Mouse (Mus musculus) cerebellum, postnatal 25 days (tissue): ENCODE results near the gene Gm10570.

Experiments
- DNase-seq, 2 experiments: peaks; one replicate each; pipeline ENCODE4 v3.0.0; 2021; ENCODE audit warnings: mixed read lengths in 2 of 2

Gene Gm10570

DNA sequence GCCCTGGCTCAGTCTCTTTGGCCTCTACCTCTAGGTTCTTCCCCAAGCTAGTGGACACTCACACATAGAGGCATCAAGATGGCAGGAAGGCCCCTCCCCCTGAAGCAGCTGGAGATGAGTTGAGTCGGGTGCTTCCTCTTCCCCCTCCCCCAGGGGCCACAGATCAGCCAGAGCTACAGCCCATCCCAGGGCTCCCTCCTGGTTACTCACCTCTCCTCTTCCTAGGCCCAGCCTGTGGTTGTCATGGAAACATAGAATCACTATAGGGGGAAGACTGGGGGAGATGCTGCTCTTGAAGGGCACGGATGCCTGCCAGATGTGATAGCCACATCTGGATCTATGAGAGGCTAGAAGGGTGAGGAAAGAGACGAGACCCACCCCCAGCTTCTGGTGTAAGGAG is 3.7 kb downstream of the Gm10570 start:
- DNase-seq: no peak

DNA sequence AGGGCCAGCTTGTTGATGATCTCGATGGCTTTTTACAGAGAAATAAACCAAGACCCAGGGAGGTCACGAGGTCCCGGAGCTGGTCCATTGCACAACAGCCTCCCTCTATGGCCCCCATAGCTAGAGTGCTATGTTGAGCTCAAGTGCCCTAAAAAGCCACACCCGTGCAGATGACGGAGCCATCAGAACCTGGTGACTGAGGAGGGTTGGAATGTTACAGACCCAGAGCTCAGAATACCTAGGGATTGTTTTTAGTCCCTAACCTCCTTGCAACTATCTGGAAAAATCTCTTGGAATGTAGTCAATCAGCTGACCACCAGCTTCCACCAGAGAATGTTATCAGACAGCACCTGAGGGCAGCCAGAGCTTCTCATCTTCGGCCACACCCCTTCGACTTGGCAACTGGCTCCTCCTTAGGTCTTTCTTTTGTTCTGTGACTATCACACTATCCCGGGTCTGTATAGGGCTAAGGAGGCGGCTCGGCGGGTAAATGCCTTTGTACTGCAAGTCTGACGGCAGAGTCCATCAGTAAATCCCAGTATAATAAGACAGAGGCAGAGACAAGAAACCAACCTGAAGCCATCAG is 6.1 kb downstream of the Gm10570 start:
- DNase-seq: no peak

DNA sequence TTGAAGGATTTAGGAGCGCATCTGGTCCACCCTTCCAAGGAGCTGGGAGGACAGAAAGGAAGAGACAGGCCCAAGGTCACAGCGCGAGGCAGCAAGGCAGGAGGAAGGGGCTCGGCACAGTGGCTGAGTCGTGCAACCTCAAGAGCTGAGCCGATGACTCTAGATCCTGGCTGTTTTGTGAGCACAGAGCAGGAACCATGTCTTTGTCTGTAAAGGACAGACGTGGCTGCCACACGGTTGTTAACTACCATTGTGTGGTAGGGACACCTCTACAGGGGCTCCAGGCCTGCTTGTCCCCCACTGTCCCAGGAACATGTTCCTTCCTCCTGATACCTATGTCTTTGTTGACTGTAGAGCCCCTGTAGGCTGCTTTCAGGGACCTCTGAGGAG is 8.8 kb downstream of the Gm10570 start:
- DNase-seq: no peak

DNA sequence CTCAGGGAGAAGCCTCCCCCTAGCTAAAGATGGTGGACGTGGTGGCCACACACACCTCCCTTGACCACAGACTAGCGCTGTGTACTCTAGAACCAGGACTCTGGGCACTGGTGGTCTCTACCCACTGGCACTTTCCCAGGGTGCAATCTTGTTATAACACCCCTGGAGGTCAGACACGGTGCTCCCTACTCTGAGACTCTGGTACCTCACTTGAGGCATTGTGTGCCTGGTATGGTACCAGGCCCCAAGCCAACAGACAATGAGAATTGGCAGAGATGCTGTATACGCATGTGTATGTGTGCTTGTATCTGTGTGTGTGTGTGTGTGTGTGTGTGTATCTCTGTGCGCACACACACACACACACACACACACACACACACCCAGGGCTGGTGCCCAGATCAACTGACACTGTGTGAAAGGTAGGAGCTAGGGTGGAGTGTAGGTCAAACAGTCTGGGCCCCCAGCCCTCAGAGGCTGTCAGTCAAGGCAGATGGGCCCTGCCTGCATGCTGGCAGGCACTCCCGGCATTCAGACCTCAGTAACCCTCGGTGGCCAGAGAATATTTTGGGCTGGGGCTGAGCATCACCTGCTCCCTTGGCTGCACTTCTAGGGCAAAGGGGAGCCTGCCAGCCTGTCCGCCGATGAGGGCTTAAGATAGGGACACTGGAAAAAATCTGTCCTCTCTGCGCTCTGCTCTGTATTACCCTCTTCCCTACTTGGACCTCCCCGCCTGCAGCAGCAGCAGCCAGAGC is 9.4 kb downstream of the Gm10570 start:
- peak; percentile 79 to 83 for DNase-seq

GRCm38 (mm10) chr4:130297123-130297529 is 11.3 kb downstream of the Gm10570 start:
- DNase-seq: peak; percentile 40 to 51

DNA sequence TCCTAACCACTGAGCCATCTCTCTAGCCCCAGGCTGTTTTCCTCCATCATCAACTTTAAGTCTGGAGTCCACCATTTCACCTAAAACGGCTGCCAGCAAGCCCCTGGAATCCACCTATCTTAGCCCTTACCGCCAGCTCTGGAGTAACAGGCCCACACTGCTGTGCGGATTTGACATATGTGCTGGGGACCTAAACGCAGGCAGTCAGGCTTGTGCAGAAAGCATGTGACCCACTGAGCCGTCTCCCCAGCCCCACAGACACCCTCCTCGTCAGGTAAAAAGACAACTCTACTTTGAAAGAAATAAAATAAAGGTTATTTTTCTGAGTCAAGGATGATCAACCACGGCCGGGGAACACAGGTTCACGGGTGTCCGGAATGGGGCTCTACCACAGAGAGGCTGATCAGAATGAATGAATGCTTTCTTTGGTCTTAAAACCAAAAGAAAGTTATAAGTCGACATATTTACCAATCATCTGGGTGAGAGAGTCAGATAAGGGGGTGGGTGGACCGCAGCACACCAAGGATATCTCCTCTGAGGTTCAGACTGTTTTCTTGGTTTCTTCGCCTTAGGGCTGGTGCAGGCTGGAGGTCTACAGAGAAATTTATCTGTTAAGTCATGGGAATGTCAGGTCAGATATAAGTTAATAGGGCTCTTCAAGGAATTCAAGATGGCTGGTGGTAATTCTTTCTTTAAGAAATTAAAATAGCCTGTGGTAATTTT is 12.1 kb downstream of the Gm10570 start:
- no peak for DNase-seq

DNA sequence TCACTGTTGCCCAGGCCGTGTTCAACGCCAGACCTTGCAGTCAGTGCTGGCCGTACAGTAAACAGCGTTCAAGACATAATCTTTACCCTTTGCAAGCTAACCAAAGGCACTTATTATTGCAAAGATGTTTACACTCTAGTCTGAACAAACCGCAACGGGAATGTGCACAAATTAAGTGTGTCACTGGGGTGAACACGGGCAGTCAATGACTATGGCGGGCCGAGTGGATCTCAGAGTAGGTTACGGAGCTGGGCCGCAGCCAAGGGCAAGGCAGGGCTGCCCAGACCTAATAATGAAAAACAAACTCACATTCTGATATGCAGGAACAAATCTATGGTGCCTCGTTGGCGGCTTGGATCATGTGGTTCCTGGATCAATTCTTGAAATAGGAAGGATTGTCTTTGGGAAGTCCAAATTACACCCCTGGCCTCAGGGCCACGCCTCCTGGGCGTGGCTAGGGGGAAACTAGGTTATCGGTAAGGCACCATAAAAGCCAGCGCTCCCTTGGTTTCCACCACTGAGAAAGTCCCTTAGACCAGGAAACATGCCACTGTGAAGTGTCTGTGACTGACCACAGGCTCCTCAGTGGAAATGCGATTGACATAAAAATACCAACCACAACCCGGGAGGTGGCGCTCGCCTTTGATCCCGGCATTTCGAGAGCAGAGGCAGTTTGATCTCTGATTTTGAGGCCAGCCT is 13.3 kb downstream of the Gm10570 start:
- peak in 1 of 2 experiments; percentile 45 for DNase-seq

DNA sequence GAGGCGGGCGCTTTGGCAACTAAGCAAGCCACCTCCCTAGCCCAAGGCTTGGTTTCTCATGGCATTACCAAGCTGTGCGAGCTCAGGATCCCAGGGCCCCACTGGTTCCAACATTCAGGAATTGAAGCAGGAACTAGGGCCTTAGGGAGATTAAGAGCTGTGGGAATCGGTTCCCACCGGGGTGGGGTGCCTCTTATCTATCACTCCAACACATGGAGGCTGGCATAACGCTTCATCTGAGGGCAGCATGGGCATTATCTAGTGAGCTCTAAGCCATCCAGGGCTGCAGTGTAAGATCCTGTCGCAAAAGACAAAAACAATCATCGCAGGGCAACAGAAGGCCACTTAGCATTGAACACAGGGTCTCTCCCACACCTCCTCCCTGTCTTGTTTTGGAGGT is 14.0 kb downstream of the Gm10570 start:
- DNase-seq: no peak

GRCm38 (mm10) chr4:130292271-130292670 is 16.2 kb downstream of the Gm10570 start:
- peak; percentile 90 to 93 for DNase-seq

DNA sequence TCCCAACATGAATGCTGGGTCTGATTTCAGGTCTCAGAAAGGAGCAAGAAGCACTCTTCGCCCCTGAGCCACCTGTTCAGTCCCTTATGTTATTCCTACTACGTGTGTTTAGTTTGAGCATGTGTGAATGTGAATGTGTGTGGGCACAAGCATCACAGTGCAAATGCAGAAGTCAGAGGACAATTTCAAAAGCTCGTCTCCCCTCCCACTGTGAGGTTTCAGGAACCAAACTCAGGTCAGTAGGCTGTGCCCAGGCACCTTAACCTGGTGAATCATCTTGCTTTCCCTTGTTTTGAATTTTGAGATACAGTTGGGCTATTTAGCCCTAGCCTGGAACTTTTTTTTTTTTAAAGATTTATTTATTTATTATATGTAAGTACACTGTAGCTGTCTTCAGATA is 18.6 kb downstream of the Gm10570 start:
- DNase-seq: no peak

GRCm38 (mm10) chr4:130286531-130286930 is 21.9 kb downstream of the Gm10570 start:
- DNase-seq: no peak

GRCm38 (mm10) chr4:130283826-130284225 is 24.6 kb downstream of the Gm10570 start:
- DNase-seq: no peak

- no peak for DNase-seq
Observed at GRCm38 (mm10) chr4:130282856-130283255, 25.6 kb downstream of the Gm10570 start.

DNA sequence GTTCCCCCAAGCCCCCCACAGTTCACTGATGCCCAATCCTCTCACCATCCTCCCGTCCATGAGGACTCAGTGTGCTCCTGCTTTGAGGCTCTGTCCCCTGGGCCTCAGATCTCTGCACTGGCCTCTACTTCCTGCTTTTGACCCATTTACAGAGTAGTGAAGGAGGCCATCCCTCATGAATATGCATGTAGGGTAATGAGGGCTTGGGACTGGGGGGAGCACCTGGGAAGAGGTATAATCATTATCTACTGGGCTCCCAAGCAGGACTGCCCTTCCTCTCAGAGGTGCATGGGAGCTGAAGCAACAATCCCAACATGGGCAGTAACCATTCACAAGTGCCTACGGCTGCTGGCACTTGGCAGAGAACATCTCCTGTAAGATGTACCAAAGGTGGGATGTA is 29.4 kb downstream of the Gm10570 start, which contains the start of gene Serinc2:
Gene Serinc2, minus strand, starts transcription at position 101 of the 400 bp plus-strand sequence.
- DNase-seq: no peak

DNA sequence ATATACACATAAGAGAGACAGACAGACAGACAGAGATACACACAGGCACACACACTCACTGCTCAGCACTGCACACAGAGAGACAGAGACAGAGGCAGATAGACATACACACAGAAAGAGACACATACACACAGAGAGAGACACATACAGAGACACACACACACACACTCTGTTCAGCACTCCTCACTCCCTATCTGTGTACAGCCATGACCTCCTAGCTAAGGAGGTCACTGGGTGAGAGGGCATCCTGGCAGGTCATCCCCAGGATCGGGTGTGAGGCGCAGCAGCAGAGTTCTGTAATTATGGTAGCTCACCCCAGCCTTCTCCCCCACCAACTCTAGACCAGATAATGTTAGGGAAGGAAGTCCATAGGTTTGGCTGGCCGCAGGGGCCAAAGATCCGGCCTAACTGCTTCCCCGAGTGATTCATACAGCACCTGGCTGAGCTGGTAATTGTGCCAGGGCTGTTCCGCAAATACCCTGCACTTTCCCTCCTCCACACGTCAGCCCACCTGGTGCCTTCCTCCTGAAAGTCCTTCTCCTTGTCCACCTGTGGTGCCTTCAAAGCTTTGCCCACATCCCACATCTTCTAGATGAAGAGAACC is 31.8 kb downstream of the Gm10570 start:
- peak; percentile 48 to 67 for DNase-seq

DNA sequence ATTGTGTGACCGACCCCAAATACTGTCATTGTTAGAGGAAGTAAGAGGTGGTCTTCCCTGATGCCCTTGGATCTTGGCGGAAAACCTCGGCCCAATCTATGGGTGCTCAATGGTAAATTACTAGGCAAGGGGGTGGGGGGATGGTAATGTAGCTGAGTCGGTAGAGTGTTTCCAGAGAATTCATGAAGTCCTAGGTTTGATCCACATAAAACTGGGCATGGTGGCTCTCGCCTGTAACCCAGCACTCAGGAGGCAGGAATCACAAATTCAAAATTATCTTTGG is 32.7 kb downstream of the Gm10570 start:
- DNase-seq: no peak

- DNase-seq: peak; percentile 86 to 93
Observed at GRCm38 (mm10) chr4:130275016-130275822, 33.3 kb downstream of the Gm10570 start.

DNA sequence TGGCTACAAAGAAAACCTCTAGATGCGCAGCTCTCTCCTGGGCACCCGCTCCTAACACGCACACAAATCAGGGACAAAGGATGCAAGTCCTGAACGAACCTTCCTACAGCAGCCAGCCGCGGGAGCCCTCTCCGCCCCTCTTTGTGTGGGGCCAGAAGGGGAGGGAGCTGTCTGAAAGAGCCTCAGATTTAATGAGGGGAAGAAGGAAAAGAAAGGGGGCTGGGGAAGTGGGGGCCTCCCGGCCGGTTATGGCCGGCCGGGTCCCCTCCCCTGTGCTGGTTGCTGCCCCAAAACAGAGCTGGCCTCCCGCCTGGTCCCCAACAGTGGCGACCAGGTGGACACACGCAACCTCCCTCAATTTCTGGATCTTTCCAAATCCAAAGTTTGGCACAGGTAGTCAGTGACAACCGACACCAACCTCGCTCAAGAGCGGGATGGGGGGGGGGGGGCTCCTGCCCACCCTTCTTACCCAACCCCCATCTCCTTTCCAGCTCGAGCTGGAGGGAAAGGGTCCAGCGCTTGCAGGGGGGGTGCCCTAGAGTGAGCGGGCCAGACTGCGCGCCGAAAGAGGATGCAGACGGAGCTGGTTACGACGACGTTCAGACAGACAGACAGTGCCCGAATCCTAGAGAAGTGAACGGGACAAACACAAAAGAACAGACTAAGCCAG is 34.0 kb downstream of the Gm10570 start:
- peak; percentile 75 to 82 for DNase-seq

DNA sequence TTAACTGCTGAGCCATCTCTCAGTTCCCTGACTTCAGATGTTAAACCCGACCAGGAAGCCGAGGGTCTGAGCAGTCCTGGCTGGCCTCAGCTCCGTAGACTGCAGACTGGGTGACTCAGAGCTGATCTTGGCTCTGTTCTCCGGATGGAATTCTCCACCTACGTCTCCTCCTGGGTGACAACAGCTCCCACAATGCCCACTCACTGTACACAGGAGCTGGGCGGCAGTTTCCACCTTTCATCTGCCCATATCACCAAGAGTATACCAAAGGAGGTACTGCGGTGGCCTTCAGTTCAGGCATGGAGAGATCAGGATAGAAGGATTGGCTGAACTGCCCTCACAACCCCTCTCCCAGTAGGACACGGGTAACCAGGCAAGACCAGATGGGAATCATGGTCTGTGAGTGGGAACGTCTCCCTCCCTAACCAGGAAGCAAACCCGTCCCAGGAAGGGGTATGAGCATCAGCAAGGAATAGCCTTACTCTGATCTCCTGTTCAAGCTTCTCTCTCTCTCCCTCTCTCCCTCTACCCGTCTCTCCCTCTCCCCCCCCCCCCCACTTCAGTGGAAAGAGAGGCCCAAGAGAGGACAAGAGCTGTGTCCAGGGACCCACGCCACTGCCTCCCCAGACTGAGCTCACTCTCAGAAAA is 34.7 kb downstream of the Gm10570 start:
- DNase-seq: peak; percentile 79 to 82

GRCm38 (mm10) chr4:130270611-130271347 is 37.7 kb downstream of the Gm10570 start:
- no peak for DNase-seq
